Mouse (Mus musculus) c-Kit-positive CD71-positive TER-119-positive erythroid progenitor cells, embryonic 14.5 days (primary cell): ENCODE data around the gene Jak3.
A peak's percentile ranks its signal among the peaks of the same experiment; 100 is the strongest.
"Not testable (repeated sequence)": the region's sequence is repeated elsewhere in the genome, so short reads cannot be mapped to it uniquely, and the experiment has no call there.

Source experiments
- DNase-seq: peaks from one replicate; pipeline ENCODE4 v3.0.0-alpha.2; 2013; ENCODE audit warnings: low spot score

Gene Jak3

DNA sequence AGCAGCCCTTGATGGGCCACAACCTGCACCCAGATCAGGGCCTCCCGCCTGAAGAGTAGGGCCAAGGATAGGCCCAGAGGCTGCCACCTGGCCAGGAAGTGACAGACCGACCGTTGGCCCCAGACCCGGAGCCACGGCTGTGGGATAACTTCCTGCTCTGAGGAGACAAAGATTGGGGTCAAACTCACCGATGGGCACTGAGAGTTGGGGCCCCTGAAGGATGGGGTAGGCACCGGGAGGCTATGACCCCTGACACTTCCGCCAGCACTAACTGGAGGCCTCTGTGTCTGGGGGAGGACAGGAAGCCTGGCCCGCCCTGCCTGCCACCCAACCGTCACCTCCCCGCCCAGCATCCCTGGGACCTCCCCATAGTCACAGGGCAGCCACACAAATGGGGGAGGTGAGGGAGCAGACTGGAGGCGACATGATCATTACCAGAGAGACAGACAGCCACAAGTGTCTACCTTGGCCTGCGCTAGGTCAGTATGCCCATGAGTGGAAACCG is 47.0 kb downstream of the Jak3 start:
- DNase-seq = peak; percentile 71

DNA sequence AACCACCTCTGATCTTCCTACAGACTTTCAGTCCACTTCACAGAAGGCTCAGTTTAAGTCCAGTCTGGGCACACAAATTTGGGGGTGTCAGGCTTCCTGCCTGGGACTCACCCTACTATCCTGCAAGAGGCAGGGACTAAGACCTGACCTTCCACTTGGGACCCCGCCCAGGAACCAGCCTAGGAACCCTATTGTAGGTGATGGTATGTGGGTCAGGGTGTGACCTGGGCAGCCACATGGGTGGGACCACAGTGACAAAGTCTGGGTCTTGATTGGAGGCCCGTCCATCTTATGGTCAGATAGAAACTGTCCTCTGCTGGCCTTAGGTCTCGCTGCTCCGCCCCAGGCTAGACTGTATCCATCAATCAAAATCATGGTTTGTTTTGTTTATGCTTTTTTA is 48.3 kb downstream of the Jak3 start:
- no peak for DNase-seq

DNA sequence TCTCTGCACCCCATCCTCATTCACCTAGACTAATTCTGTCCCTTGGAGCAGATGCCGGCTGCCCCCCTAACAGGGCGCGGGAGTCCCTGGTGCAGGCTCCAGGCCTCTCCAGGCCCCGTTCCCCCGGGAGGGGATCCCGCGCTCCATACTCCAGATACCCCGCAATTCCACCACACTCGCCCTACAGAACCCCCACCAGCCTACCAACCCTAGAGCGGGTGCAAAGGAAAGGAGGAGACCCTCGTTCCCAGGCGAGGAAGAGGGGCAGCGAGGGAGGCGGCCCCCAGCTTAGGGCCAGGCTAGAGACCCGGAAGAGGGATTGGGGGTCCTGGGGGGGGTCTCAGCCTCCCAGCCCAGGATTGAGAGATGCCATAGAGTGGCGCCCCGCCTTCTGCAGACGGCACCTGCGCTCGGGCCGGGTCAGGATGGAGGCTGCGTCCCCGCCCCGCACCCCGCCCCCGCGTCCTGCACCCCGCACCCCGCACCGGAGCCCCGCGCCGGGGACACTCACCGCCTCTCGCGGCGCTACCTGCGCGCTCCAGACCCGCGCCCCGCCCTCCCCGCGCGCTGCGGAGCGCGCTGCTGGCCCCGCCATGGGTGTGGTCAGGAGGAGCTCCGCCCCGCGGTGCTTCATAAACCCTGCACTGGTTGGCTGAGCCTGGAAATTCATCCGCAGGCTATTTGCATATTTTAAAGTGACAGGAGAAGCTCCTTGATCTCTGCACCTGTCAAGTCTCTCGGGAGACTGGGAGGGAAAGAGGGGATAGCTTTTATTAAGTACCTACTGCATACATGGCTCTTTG is 49.2 kb downstream of the Jak3 start, which contains the start of gene Fcho1:
Fcho1 (minus strand) TSS at position 595 of the 803 bp plus-strand sequence.
- peak; percentile 88 for DNase-seq

DNA sequence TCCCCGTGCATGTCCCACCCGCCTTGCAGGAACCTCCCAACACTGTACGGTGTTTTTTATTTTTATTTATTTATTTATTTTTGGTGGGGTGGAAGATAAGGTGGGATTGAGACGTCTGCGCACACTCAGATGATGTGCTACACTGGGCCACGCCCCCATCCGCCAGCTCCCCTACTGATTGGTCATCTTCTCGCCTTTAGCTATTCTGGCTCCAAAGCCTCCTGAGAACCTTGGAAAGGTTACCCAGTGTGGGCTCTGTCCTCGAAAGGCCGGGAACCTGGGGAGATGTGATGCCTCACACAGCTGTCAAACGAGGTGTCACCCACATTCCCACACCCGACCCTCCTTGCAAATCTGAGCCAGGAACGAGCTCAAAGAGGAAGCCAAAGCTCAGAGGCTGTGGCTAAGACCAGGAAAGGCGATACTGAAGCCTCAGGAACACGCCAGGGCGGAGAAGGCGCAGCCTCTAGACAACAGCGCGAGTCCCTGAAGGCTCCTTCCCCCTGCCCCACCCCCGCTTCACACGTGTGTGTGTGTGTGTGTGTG is 52.2 kb downstream of the Jak3 start:
- no peak for DNase-seq

DNA sequence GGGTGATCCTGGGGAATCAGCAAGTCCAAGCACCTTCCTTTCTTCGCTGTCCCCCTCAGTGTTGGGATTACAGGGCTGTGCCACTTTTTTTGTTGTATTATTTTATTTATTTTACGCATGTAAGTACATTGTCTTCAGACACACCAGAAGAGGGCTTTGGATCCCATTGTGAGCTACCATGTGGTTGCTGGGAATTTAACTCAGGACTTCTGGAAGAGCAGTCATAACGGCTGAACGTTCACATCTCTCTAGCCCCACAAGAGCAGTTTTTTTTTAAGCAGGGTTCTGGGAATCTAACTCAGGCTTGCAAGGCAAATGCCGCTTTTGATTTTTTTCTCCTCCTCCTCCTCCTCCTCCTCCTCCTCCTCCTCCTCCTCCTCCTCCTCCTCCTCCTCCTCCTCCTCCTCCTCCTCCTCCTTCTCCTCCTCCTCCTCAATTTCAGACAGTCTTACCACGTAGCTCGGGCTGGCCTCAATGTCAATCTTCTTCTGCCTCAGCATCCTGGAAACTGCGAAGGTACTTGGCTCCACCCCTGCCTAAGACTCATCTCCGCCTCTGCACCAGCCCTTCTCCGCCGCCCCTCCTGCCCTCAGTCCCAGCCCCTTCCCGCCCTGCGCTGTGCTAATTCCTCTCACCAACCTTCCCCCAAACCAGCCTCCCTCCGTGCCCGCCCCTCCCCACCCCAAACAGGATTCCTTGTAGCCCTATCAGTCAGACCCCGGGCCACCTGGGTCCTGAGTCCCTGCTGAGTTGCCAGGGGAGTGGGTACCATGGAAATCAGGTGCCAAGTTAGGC is 52.9 kb downstream of the Jak3 start:
- no peak for DNase-seq

DNA sequence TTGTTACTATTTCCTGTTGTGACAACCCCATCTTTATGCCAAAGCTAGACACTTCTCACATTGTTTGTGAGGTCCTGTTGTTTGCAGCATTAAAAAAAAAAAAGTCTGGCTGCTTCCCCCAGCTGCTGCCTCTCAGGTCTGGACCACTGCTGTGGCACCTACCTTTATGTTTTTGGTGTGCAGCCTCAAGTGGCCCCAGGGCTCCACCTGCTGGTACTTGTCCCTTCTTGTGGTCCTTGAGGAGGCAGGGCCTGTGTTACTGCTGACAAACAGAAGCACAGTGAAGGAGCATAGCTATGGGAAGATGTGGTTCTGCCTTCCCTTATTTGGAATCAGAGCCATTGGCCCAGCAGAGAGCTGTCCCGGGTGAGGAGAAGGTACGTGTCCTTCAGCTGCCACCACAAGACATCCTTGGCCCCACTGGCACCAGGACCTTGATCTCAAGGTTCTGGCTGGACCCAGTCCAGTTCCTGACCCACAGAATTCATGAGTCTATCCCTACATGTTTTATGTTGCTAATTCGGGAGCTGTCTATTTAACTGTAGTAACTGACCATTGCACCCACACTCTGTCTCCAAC is 55.6 kb downstream of the Jak3 start:
- no peak for DNase-seq

DNA sequence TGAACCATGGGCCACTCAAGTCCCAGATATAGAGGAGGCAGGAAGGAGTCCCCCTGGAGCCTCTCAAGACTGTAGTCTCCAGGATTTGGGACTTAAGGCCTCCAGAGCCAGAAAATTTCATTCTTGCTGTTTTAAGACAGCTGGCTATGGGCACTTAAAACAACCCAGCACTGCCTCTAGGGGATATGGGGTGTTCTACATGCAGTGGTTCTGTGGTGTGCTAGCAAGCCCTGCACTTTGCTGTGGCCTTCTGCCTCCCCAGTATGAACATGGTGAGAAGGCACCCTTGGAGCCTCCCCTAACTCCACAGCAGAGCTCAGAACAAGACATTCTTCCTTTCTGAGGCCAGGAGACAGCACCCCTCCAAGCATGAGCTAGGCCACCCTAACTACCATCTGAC is 62.2 kb downstream of the Jak3 start:
- DNase-seq = not testable (repeated sequence)
